Mouse (Mus musculus) embryo, embryonic 10 days (tissue): ENCODE results near the gene Ms4a6b.
"Not testable (repeated sequence)": the region's sequence is repeated elsewhere in the genome, so short reads cannot be mapped to it uniquely, and the experiment has no call there.

Source experiments
- DNase-seq: peaks from one replicate; pipeline ENCODE4 v3.0.0-alpha.2; 2015; ENCODE audit warnings: low spot score

Ms4a6b gene

DNA sequence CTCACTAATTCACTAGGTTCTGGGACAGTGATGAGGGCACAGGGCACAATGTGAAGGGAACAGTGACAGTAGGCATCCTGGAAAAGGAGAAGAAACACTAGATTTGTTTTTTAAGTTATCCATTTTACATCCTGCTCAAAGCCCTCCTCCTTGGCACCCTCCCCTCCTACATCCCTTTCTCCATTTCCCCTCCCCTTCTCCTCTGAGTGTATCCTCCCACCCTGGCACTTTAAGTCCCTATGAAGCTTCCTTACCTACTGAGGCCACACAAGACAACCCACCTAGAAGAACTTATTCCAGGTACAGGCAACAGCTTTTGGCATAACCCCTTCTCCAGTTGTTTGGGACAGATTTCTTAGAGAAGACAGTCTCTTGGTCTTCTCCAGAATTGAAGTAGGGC lies at the start of gene Ms4a6b:
Ms4a6b (plus strand) TSS at position 267 of the 400 bp plus-strand sequence.
- no peak for DNase-seq

DNA sequence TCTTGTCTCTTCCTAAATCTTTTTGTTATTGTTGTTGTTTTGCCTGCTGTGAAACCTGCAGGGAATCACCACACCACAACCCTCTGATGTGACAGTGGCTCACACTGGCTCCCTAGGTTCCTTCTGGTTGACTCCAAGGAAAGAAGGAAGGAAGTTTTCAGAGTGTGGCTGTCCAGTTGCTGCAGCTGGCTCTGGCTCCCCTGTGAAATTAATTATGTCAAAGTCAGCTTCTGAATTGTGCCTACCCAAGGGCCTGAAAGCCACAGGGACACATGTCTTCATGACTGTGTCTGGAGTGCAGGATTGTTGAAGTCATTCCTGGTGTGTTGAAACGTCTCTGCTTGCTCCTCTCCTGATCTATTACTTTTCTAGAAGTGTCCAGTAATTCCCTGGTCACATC lies 48.0 kb upstream of the Ms4a6b start:
- not testable (repeated sequence) for DNase-seq

DNA sequence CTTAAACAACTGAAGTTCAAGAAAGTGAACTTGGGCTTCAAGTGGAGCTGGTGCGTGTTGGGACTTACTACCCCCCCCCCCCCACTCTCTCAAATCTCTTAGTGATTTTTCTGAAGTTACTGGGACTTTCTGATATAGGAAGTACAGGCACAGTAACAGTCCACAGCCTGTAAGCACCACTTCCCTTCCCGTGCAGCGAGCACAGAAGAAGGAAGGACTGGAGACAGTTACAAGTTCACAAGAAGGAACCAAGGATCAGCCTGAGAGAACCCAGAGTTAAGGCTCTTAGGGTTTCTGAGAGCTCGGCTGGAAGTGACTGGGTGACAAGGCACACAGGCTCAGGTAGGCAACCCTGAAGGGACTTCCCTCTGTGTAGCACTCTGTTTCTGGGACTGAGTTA lies 47.1 kb upstream of the Ms4a6b start, which contains the start of gene Ms4a6c:
Ms4a6c (plus strand) TSS at position 152 of the 400 bp plus-strand sequence.
- DNase-seq, result not testable (repeated sequence)

DNA sequence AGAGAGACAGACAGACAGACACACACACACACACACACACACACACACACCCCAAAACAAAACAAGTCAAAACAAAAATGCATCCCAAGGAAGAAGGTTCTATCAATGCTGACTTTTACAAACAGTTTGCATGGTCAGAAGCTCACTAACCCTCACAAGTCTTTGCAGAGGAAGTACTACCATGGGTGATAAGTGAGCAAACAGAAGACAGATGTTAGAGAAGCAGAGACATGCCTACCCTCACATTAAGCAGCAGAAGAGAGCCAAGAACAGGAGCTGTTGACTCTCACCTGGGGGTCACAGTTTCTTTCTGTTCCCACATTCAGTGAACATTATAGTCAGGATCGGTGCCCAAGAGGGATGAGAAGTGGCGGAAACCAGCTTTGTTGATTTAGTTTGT lies 36.6 kb upstream of the Ms4a6b start:
- no peak for DNase-seq

DNA sequence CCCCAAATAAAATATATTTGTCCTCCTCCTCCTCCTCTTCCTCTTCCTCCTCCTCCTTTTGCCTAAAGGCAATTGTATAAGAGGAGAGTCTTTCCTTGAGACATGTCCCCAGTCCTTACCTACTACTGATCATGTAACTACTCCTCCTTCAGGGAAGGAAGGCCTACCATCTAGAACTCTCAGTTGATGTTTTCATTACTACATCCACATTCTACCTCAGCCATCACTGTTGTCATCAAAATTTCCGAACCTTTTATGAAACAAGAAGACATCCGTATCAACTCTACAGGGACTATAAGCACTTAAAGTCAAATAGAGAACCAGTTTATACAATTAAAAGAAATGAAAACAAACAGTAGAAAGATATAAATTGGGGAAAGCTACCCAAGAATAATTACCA lies 33.6 kb upstream of the Ms4a6b start:
- no peak for DNase-seq

DNA sequence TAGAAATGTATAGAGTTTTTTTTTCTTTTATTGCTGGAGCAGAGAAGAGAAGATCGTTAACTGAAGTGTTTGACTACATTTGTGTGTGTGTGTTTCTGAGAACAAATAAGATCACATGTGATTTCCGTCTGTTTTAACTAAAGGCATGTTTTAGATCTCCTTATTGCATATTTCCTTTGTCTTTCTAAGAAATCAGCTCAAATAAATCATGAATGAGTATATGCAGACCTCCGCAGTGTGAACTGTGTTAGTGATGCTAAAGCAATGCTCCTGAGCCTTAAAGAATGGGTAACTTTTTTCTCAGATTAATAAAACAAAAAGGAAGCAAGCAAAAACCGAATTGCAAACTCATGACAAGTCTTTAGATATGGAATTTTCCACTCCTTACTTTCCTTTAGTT lies 32.4 kb upstream of the Ms4a6b start:
- no peak for DNase-seq

DNA sequence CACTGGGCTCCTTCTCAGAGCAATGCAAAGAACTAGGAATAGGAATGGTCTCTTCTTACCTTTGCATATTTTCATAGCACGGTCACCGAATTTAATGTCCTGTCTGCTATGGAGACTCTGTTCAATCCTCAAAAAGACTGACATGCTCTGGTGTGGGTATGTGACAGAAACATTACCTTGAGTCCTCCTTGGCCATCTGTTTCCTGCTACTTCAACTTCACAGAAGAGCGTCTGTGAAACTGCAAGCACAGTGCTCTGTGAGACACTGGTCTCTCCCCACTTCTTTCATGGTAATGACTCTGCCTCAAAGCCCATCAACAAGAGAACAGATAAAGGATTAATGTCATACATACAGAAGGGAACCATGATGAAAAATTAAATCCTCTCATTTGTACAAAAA lies 31.9 kb upstream of the Ms4a6b start:
- DNase-seq, result no peak

DNA sequence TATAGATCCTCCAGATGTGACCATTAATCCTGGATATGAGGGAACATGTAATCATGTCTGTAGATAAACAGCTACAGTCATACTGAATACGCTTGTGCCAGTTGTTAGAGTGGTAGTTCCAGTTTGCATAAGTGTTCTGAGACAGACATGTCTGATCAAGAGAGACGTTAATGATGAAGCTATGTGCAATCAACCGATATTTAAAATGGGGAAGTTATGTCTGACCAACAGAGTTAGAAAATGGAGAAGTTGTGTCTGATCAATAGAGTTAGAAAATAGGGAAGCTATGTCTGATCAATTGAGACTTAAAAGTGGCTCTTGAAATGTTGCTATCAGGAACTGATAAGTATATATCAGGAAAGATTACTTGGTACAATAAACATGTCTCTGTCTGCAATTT lies 31.0 kb upstream of the Ms4a6b start:
- no peak for DNase-seq

DNA sequence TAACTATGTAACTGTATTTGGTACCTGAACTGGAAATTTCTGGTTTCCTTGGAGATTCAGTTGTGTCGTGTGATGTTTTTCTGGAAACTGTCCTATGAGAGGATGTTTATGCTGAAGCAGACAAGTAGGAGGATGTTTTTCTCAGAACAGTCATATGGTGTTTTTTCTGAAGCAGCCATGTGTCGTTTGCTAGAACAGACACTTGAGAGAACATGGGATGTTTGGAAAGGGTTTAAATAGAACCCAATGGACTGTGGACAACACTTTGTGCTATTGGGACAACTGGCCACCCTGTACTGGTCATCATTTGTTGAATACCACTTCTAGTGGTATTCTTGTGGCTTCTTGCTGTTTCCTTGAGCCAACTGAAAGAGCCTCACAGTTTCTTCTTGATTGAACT lies 30.6 kb upstream of the Ms4a6b start, which contains the start of gene Gm8369:
Gm8369 (plus strand) TSS at position 193 of the 400 bp plus-strand sequence.
- DNase-seq, result no peak

DNA sequence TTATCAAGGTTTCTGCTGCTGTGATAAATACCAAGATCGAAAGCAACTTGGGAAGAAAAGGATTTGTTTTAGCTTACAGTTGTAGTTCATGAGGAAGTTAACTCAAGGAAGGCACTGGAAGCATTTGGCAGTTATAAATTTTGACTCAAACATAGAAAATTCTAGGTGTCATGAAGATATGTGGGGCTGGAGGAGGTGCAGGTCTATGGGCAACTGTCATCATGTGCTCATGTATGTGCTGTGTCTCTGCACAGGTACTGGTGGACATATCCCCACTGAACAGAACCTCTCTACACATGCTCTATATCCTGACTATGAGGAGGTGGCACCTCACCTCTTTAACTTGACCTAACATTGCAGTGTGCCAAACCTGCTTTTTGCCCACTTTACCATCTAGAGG lies 29.7 kb upstream of the Ms4a6b start:
- no peak for DNase-seq

DNA sequence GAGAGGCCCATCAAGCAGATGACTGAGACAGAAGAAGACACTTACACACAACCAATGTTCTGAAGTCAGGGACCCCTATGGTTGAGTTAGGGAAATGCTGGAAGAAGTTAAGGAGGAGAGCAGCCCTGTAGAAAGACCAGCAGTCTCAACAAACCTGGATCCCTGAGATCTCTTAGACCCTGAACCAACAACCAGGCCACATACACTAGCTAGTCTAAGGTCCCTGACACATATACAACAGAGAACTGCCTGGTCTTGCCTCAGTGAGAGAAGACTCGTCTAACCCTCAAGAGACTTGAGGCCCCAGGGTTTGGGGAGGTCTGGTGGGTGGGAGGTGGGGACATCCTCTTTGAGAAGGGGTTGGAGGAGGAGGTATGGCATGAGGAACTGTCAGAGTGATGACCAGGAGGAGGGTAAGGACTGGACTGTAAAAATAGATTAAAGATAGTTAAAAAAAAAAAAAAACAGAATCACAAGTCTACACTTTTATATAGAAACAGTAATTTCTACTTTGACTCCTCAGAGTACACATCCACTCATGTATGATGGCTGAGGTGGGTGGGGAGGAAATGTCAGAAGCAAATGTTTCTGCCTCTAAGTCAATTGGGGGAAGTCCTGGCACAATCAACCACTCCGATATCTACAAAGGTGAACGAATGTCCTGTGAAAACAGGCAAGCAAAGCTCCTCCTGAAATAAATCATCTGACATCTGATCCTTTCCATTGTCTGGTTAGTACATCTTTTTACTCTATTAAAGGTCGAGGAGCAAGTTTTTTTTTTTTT lies 24.7 kb upstream of the Ms4a6b start:
- no peak for DNase-seq

DNA sequence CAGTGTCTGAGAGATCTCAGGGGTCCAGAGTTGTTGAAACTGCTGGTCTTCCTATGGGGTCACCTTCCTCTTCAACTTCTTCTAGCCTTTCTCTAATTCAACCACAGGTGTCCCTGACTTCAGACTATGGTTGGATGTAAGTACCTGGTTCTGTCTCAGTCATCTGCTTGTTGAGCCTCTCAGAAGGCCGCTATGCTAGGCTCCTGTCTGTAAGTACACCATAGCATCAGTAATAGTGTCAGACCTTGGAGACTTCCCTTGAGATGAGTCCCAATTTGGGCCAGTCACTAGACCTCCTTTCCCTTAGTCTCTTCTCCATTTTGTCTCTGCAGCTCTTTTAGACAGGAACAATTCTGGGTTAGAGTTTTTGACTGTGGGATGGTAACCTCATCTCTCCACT lies 23.6 kb upstream of the Ms4a6b start:
- no peak for DNase-seq

DNA sequence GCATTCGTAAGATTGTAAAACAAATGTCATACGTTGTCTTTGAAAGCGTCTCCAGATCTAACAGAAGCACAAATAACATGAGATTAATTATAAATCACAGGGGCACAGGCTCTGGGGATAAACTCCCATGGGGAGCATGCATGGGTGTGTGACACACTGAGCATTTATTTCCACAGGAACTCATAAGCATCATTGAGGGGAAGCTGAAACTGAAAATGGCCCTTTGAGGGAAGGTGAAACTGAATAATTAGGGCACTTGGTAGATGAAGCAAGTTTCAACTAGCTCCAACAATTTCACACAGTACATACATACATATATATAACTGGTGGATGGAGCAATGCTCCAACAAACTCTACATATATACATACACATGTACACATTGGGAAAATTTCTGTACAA lies 21.8 kb upstream of the Ms4a6b start:
- no peak for DNase-seq

DNA sequence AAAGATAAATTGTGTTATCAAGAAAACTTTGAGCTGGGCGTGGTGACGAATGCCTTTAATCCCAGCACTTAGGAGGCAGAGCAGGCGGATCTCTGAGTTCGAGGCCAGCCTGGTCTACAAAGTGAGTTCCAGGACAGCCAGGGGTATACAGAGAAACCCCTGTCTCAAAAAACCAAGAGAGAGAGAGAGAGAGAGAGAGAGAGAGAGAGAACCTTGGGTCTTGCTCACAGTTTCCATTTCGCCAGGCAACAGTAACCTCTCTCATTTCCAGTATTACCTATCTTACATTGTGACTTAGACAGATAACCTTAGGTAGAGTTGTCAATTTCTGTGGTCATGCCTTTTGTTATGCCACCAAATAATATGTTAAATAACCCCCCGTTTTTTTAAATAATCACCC lies 20.0 kb upstream of the Ms4a6b start:
- no peak for DNase-seq

DNA sequence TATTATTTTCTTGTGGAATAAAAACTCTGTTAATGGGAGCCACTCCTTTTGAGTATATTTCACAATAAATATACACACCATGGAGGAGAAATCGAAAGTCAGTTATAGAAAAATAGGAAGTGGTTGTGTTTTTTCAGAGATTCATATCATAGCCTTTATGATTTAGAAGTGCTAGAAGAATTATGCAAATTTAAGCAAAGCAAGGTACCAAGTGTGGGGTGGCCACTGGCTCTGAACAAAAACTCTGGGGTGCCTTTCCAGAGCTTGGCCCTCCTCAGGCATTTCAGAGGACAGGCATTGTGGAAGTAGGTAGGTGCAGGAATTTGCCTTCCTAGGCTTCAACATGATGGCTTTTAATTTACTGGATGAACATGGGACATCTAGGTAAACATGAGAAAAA lies 19.0 kb upstream of the Ms4a6b start:
- DNase-seq, result not testable (repeated sequence)

DNA sequence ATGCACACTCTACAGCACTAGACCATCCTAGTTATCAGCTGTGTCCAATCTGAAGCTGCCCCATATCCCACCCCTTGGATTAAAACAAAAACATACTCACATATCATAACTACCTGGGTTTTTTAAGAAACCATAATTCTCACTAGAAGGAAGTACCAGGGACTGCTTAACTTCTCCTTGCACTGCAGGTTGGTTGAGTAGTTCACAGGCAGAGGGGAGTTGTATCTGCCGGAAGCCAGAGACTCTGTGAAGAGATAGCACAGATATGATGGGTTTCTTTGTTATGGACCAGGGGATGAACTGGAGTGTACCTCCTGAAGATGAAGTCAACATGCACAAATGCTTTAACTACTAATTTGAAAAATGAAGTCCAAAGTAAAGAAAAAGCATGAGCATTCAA lies 15.5 kb upstream of the Ms4a6b start:
- no peak for DNase-seq

DNA sequence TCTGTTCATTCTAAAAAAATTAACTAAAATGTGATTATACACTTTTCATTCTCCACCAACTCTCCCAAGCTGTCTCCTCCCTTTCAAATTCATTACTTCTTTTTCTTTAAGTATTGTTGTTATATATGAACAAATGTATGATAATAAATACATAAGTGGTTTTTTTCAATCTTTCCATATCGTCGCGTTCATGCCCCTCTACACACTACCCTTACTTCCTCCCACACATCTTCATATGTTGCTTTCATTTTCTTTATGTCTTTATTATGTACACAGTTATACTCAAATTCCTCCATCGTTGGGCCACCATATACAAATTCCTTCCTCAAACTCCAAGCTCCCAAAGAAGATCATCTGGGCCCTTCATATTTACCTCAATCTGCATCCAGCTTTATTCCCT lies 15.0 kb upstream of the Ms4a6b start:
- no peak for DNase-seq

DNA sequence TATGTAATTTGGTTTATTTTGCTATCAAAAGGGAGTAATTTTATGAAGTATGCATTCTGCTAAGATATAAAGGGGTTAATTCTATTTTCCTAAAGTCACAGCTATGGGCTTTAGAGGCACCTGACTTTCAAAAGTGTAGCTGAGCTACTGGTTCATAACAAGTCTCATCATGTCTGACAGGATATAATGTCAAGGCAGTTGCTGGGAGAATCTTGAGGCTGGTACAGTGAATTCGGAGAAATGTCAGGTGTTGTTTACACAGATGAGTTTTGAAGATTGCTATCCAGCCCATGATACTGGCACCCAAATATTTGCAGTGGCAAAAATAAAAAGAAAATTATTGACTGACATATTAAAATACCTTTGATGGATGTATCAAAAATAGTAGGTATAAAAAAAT lies 11.5 kb upstream of the Ms4a6b start:
- DNase-seq, result no peak

DNA sequence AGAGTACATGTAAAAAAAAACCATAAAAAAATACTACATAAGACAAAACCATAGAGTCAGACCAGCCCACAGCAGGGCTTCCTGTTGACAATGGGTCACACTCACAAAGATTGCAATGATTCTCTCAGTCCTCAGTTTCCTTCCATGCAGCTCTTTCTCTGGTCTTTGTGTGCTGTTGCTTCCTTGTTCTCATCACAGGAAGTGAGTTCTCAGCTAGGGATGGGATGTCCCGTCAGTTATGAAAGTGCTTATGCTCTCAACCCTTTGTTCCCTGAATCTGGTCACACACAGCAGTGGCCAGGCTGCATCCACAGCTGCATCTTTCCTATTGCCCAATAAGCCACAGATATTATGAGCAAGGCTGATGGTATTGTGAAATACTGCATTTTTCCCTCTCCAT lies 2.9 kb upstream of the Ms4a6b start:
- DNase-seq, result no peak

DNA sequence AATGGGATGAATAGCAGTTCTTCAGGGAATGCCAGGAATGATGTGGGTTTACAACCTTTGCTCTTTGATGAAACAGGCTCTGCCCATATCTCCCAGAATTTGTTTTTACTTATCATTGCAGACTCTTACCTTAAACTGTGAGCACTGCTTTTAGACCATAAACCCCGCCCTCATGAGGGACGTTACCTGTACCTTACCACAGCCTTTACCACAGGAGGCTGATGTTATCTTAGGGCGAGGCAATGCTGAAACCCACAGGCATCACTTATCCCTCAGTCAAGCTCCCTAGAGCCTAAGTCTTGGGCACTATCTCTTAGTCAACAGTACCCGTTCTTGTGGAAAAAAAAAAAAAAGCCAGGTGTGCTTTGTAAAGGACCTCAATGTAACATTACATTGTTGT lies 533 bp downstream of the Ms4a6b start:
- DNase-seq, result no peak

DNA sequence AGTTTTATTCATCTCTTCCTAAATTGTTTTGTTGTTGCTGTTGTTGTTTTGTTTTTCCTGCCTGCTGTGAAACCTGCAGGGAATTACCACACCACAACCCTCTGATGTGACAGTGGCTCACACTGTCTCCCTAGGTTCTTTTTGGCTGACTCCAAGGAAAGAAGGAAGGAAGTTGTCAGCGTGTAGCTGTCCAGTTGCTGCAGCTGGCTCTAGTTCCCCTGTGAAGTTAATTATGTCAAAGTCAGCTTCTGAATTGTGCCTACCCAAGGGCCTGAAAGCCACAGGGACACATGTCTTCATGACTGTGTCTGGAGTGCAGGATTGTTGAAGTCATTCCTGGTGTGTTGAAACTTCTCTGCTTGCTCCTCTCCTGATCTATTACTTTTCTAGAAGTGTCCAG lies 1.1 kb downstream of the Ms4a6b start:
- DNase-seq, result not testable (repeated sequence)

DNA sequence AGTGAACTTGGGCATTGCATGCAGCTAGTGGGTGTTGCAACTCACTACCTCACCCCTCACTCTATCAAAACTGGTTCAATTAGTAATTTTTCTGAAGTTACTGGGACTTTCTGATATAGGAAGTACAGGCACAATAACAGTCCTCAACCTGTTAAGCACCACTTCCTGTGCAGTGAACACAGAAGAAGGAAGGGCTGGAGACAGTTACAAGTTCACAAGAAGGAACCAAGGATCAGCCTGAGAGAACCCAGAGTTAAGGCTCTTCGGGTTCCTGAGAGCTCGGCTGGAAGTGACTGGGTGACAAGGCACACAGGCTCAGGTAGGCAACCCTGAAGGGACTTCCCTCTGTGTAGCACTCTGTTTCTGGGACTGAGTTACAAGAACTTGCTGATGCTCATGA lies 2.0 kb downstream of the Ms4a6b start:
- not testable (repeated sequence) for DNase-seq

DNA sequence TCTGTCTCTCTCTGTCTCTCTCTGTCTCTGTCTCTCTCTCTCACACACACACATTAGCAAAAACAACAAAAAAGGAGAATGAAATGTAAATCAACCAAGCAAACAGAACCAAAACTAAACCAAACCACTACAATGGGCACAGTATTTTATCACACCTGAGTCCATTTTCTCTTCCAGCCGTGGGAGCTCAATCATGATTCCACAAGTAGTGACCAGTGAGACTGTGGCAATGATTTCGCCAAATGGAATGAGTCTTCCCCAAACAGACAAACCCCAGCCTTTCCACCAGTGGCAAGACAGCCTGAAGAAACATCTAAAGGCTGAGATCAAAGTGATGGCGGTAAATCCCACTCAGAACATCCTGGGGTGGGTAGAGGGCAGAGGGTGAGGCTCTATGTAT lies 3.8 kb downstream of the Ms4a6b start:
- no peak for DNase-seq

DNA sequence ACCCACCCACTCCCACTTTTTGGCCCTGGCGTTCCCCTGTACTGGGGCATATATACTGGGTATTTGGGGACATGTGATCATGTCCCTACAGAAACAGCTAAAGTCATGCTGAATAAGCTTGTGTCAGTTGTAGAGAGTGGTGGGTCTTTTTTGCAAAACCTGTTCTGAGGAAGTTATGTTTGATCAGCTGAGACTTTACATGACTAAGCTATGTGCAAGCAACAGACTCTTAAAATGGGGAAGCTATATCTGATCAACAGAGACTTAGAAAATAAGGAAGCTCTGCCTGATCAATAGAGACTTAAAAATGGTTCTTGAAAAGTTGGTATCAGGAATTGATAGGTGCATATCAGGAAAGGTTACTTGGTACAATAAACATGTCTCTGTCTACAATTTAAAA lies 17.1 kb downstream of the Ms4a6b start:
- DNase-seq, result no peak
